Mouse (Mus musculus): ENCODE measurements around the gene Hils1.

Gene Hils1

GRCm38 (mm10) chr11:94990102-94990748 lies 22.8 kb downstream of the Hils1 start:
- DNase-seq = no peak

GRCm38 (mm10) chr11:94990749-94991577 lies 23.6 kb downstream of the Hils1 start, which contains the start of gene Ppp1r9b:
Gene Ppp1r9b, plus strand, starts transcription at chr11:94991035.
- peak; percentile 93 for DNase-seq

DNA sequence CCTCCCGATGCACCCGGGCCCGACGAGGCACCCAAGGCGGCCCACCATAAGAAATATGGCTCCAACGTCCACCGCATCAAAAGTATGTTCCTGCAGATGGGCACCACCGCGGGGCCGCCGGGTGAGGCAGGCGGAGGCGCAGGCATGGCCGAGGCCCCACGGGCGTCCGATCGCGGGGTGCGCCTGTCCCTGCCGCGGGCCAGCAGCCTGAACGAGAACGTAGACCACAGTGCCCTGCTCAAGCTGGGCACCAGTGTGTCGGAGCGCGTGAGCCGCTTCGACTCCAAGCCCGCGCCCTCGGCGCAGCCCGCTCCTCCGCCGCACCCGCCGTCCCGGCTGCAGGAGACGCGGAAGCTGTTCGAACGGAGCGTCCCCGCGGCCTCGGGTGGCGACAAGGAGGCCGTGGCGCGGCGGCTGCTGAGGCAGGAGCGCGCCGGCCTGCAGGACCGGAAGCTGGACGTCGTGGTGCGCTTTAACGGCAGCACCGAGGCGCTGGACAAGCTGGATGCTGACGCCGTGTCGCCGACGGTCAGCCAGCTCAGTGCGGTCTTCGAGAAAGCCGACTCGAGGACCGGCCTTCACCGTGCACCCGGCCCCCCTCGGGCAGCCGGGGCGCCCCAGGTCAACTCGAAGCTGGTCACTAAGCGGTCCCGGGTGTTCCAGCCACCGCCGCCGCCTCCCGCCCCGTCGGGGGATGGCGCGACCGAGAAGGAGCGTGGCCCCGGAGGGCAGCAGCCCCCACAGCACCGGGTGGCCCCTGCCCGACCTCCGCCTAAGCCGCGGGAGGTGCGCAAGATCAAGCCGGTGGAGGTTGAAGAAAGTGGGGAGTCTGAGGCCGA lies 24.5 kb downstream of the Hils1 start:
- DNase-seq = no peak

DNA sequence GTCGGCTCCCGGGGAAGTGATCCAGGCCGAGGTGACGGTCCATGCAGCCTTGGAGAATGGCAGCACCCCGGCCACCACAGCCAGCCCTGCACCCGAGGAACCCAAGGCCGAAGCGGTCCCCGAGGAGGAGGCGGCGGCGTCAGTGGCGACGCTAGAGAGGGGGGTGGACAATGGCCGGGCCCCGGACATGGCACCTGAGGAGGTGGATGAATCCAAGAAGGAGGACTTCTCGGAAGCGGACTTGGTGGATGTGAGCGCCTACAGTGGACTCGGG lies 25.0 kb downstream of the Hils1 start:
- no peak for DNase-seq

DNA sequence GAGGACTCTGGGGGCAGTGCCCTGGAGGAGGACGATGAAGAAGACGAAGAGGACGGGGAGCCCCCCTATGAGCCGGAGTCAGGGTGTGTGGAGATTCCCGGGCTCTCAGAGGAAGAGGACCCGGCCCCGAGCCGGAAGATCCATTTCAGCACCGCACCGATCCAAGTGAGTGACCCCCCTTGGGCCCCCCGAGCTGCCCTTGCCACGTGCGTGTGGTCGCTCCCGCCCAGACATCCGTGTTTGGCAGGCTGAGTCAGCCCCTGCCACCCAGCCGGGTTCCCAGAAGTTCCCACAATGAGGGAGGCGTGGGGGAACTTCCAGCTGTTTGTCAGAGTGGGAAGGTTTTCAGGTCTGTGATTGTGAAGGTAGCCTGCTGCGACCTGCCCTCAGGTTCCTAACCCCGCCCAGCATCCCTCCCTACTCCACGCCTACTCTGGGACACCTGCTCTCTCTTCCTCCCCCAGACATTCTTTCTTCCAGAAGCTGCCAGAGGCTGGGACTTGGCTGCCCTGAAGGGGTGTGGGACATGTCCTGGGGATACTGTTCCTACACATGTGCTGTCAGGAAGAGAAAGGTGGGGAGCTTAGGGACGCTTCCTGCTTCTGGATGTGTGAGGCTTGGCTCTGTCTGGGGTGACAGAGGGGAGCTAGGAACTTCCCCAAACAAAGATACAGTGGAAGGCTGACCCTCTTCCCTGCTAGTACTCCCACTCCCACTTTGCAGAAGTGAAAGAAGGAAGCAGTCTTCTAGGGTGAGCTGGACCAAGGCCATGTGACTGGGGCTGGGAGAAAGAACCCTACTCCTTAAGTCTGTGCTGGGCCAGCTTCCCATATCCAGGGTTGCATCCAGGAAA lies 25.6 kb downstream of the Hils1 start:
- DNase-seq = peak; percentile 76

- no peak for DNase-seq
Measured at GRCm38 (mm10) chr11:94994208-94994814, 26.9 kb downstream of the Hils1 start.

GRCm38 (mm10) chr11:94994947-94995772 lies 27.8 kb downstream of the Hils1 start:
- no peak for DNase-seq

DNA sequence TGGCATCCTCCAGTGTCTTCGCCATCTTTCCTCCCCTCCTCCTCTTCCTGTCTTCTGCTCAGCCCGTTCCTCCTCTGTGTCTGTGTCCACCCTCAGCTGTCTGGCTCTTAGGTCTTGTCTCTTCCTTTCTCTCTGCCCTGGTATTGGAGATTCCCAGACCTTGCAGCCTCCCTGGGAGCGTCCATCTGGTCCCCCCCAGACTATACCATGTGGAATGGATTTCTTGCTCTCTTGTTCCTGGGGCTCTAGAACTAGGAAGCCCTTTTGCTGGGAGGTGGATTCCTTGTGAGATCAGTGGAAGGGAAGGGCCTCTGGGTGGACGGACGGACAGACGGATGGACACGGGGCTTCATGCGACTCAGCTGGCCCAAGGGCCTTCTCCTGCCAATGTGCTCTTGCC lies 28.7 kb downstream of the Hils1 start:
- no peak for DNase-seq

DNA sequence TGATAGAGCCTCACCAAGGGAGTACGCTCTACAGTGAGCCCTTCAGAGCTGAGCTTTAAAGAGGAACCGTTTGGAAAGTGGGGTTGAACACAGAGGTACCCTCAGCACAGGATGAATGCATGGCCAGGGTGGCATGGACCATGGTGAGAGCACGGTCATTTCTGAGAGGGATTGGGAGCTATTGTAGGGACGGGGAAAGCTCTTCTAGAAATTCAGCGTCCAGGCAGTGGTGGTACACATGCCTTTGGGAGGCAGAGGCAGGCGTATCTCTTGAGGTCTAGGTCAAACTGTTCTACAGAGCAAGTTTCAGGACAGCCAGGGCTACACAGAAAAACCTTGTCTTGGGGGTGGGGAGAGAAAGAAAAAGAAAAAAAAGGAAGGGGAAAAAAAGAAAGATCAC lies 29.6 kb downstream of the Hils1 start:
- no peak for DNase-seq

DNA sequence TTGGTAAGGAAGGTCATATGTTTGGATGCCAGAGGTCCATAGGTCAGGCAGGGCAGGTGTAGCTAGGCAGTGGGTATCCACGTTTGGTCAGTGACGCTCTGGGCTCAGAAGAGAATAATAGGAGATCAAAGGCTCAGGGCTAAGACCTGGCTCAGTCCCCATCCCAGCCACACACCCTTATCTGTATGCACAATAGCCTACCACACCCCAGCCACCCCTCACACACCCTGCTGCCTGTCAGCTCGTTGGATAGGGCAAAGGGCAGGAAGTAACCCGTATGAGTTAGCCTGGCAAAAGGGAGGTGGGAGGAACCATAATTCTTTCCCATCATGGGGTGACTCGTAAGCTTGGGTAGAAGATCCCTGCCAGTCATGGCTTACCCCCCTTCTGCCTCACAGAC lies 30.2 kb downstream of the Hils1 start:
- no peak for DNase-seq

- DNase-seq = peak; percentile 81
Measured at GRCm38 (mm10) chr11:94998041-94998531, 30.7 kb downstream of the Hils1 start.

DNA sequence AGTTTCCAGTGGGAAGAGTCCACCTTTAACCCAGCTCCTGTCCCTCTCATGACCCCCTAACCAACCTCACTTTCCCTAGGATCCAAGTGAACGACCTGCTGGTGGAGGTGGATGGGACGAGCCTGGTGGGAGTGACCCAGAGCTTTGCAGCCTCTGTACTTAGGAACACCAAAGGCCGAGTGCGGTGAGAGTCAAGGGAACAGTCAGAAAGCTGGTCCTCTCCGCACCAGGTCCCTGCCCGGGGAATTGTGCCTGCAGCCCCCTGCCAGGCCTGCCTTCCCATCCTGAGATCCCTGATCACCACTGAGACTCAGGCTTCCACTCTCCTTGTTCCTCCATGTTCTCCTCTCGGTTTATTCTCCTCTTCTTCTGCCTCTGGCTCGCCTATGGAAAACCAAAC lies 32.7 kb downstream of the Hils1 start:
- DNase-seq = no peak

GRCm38 (mm10) chr11:95000548-95000947 lies 33.2 kb downstream of the Hils1 start:
- no peak for DNase-seq

GRCm38 (mm10) chr11:95001058-95001457 lies 33.7 kb downstream of the Hils1 start:
- peak; percentile 75 for DNase-seq

GRCm38 (mm10) chr11:95001584-95002347 lies 34.4 kb downstream of the Hils1 start:
- DNase-seq = no peak

GRCm38 (mm10) chr11:95002705-95003104 lies 35.3 kb downstream of the Hils1 start:
- peak; percentile 77 for DNase-seq

- DNase-seq = no peak
Measured at GRCm38 (mm10) chr11:95004136-95004936, 36.9 kb downstream of the Hils1 start.

- no peak for DNase-seq
Measured at GRCm38 (mm10) chr11:95004937-95005198, 37.5 kb downstream of the Hils1 start.

DNA sequence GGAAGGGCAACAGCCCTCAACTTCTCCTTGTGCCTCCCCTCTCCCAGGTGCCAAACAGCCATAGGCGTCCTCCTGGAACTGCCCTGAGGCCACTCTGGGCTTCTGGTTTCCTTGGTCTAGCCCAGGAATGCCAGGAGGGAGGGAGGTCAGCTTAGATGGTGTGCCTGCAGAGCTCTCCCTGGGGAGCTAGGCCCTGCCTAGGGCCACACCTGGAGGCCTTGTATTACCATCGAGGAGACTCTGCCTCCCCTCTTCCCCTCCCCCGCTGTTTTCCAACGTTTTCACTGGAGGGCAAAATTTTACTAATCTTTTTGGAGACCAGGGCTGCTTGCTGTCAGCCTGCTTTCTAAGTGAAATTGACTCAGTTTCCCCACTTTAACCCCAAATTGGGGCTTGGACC lies 38.6 kb downstream of the Hils1 start:
- DNase-seq = no peak
